ENCODE assay signal across 8 mouse cellular contexts in the genomic region with DNA sequence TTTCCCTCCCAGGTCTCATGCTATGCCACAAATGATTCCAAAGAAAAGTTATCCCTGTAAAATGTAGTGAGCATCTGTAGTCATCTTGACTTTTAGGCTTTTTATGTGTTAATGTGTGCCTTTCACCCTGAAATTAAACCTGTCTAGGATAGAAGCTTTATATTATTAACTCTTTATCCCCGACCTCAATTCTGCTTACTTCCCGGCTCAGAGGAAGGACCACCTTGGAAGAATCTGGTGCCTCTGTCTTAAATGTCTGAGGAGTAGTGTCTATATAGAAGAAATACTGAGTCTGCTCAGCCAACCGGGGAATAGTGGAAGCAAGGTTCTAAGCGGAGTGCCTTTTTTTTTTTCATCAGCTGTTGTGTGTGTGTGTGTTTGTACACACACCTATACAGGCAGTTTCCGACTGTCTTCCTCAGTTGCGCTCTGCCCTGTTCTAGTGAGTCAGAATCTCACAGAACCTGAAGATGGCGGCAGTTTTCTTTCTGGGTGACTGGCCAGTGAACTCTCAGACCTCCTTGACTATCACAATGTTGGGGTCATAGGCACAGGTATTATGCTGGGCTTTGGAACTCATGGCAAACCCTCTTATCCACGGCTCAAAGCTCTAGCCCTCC. TPM values are rescaled to one million over a fixed set of nuclear protein-coding genes. Genes with fewer than 3 reads are reported as not detected.
DNase-seq lines count a peak whose midpoint lies in the region; ATAC-seq and TF ChIP-seq lines count a peak whose summit lies in the region.

No protein-coding gene starts in this region.

- TF ChIP-seq POLR2A in small intestine, adult 2 months (IDR thresholded peaks at IDR 0.05; ENCODE audit: low read depth, low read length), result no peak

- 30% methylated on average over 8 of the region's 8 CpGs for WGBS in lung, embryonic 14.5 days
- 43% methylated on average over 8 of the region's 8 CpGs for WGBS in embryonic facial prominence, embryonic 12.5 days
- 46% methylated on average over 8 of the region's 8 CpGs for WGBS in limb, embryonic 12.5 days
- 59% methylated on average over 8 of the region's 8 CpGs for WGBS in small intestine, adult 2 months

- H3K4me1 ChIP-seq in lung, embryonic 14.5 days (ENCODE audit: insufficient read depth), result peaks cover 4% of the 10 kb centered on the region; the same call in 1 of the 2 replicates
- H3K4me1 ChIP-seq in embryonic facial prominence, embryonic 12.5 days, result peaks cover 18% of the 10 kb centered on the region
- H3K4me1 ChIP-seq in limb, embryonic 12.5 days (replicated peaks), result peaks cover 17% of the 10 kb centered on the region
- peaks cover 3% of the 10 kb centered on the region; the same call in 1 of the 2 replicates for H3K4me1 ChIP-seq in small intestine, adult 2 months (ENCODE audit: control insufficient read depth, insufficient read depth, insufficient read length, low read length)

- peak overlapping the region; percentile 86 for H3K4me2 ChIP-seq in lung, embryonic 14.5 days
- peak overlapping the region; percentile 91 for H3K4me2 ChIP-seq in embryonic facial prominence, embryonic 12.5 days (replicated peaks)
- H3K4me2 ChIP-seq in limb, embryonic 12.5 days, result peak overlapping the region; percentile 86

- peaks cover 4% of the 10 kb centered on the region; the same call in 1 of the 2 replicates for H3K36me3 ChIP-seq in lung, embryonic 14.5 days (ENCODE audit: insufficient read depth)
- H3K36me3 ChIP-seq in embryonic facial prominence, embryonic 12.5 days, result 0 out of 2 replicates have a peak, but pooled peaks cover 4% of the 10 kb centered on the region
- H3K36me3 ChIP-seq in limb, embryonic 12.5 days, result peaks cover 6% of the 10 kb centered on the region; the same call in 1 of the 2 replicates
- H3K36me3 ChIP-seq in small intestine, adult 2 months (ENCODE audit: control insufficient read depth, insufficient read depth, low read length), result no peaks in the 10 kb centered on the region

- peak overlapping the region; percentile 82 for H3K9ac ChIP-seq in lung, embryonic 14.5 days
- peak overlapping the region; percentile 90 for H3K9ac ChIP-seq in embryonic facial prominence, embryonic 12.5 days
- peak overlapping the region; percentile 86 for H3K9ac ChIP-seq in limb, embryonic 12.5 days (replicated peaks)

- ATAC-seq in lung, embryonic 14.5 days (ENCODE audit: insufficient read depth), result no peak
- no peak for ATAC-seq in embryonic facial prominence, embryonic 12.5 days (ENCODE audit: insufficient number of reproducible peaks, insufficient read depth, low FRiP score, low TSS enrichment)
- no peak for ATAC-seq in limb, embryonic 12.5 days (ENCODE audit: insufficient number of reproducible peaks, insufficient read depth, low FRiP score, low TSS enrichment, low read depth)
- no peak for ATAC-seq in granulocyte monocyte progenitor cell, adult 5-6 weeks (replicated peaks; ENCODE audit: poor library complexity, severe bottlenecking)
- no peak for ATAC-seq in erythroid progenitor cell, adult 5-6 weeks (replicated peaks; ENCODE audit: low FRiP score, poor library complexity, severe bottlenecking)

- H3K27me3 ChIP-seq in lung, embryonic 14.5 days (ENCODE audit: insufficient read depth, low read length), result no peaks in the 10 kb centered on the region
- no peaks in the 10 kb centered on the region for H3K27me3 ChIP-seq in embryonic facial prominence, embryonic 12.5 days
- H3K27me3 ChIP-seq in limb, embryonic 12.5 days, result no peaks in the 10 kb centered on the region
- H3K27me3 ChIP-seq in small intestine, adult 2 months (ENCODE audit: control insufficient read depth, insufficient read depth, low read length), result no peaks in the 10 kb centered on the region

- peak overlapping the region; percentile 83 for H3K4me3 ChIP-seq in lung, embryonic 14.5 days (ENCODE audit: low read depth, low read length)
- peak overlapping the region; percentile 86 for H3K4me3 ChIP-seq in embryonic facial prominence, embryonic 12.5 days
- H3K4me3 ChIP-seq in limb, embryonic 12.5 days (replicated peaks), result peak overlapping the region; percentile 78
- peak overlapping the region; percentile 85 for H3K4me3 ChIP-seq in small intestine, adult 2 months (ENCODE audit: low read depth, low read length)

- H3K27ac ChIP-seq in lung, embryonic 14.5 days (ENCODE audit: low read depth), result 0 out of 2 replicates have a peak overlapping the region, but pooled peaks have one; percentile 89
- H3K27ac ChIP-seq in embryonic facial prominence, embryonic 12.5 days, result no peak overlapping the region
- peak overlapping the region; percentile 91; the same call in 1 of the 2 replicates for H3K27ac ChIP-seq in limb, embryonic 12.5 days
- no peak overlapping the region for H3K27ac ChIP-seq in small intestine, adult 2 months (ENCODE audit: insufficient read depth, low read depth, low read length)

- no peak for TF ChIP-seq CTCF in lung, embryonic 14.5 days (IDR thresholded peaks at IDR 0.05; ENCODE audit: low read depth)
- no peak for TF ChIP-seq CTCF in small intestine, adult 2 months (IDR thresholded peaks at IDR 0.05; ENCODE audit: extremely low read depth, insufficient read length, insufficient replicate concordance, low read depth, low read length)

- DNase-seq in lung, embryonic 14.5 days, result peak; percentile 16
- no peak for DNase-seq in lung, adult 18-20 months
- DNase-seq in adrenal gland, adult 2 months, result no peak

- H3K9me3 ChIP-seq in lung, embryonic 14.5 days (ENCODE audit: low read depth, low read length), result no peaks in the 10 kb centered on the region
- H3K9me3 ChIP-seq in embryonic facial prominence, embryonic 12.5 days, result no peaks in the 10 kb centered on the region
- no peaks in the 10 kb centered on the region for H3K9me3 ChIP-seq in limb, embryonic 12.5 days

RNA-seq across cellular contexts. Expression of gene Tdp1, which starts 1.1 kb away (rescaled TPM):
- polyA plus RNA-seq in lung, embryonic 14.5 days (2014; fragmentation: Nextera tagmentation; extraction: Ambion mirVana), result 74.8 and 82.9 TPM in 2 replicates
- 71.5 and 76.6 TPM in 2 replicates for polyA plus RNA-seq in embryonic facial prominence, embryonic 12.5 days (2016; fragmentation: Nextera tagmentation; extraction: Ambion mirVana)
- 61.9 and 65.7 TPM in 2 replicates for polyA plus RNA-seq in limb, embryonic 12.5 days (2016; fragmentation: Nextera tagmentation; extraction: Ambion mirVana)
- polyA plus RNA-seq in small intestine, adult 2 months (2012; rRNA removed), result 3.2 and 5.4 TPM in 2 replicates
- 10 to 100 TPM; 13.1 to 16.7 TPM for total RNA-seq in adrenal gland, adult 2 months (2021)
- 4.8 and 5.1 TPM in 2 replicates for polyA plus RNA-seq in adrenal gland, adult 2 months (2012; rRNA removed)
- total RNA-seq in granulocyte monocyte progenitor cell, adult 5-6 weeks (2014; fragmentation: Nextera tagmentation), result 38.1 and 41.9 TPM in 2 replicates
- total RNA-seq in granulocyte monocyte progenitor cell, adult 5-6 weeks (2017), result 19.0 and 22.6 TPM in 2 replicates
- total RNA-seq in erythroid progenitor cell, adult 5-6 weeks (2015; ENCODE audit: low replicate concordance), result 28.5 and 28.9 TPM in 2 replicates
- 11.3 and 11.8 TPM in 2 replicates for total RNA-seq in erythroid progenitor cell, adult 5-6 weeks (2017; ENCODE audit: low replicate concordance)

RNA-seq across cellular contexts. Expression of gene Efcab11, which starts 1.2 kb away (rescaled TPM):
- polyA plus RNA-seq in lung, embryonic 14.5 days (2014; fragmentation: Nextera tagmentation; extraction: Ambion mirVana), result 22.1 and 22.8 TPM in 2 replicates
- polyA plus RNA-seq in embryonic facial prominence, embryonic 12.5 days (2016; fragmentation: Nextera tagmentation; extraction: Ambion mirVana), result 17.6 and 18.6 TPM in 2 replicates
- 18.5 and 22.9 TPM in 2 replicates for polyA plus RNA-seq in limb, embryonic 12.5 days (2016; fragmentation: Nextera tagmentation; extraction: Ambion mirVana)
- polyA plus RNA-seq in small intestine, adult 2 months (2012; rRNA removed), result 0.17 and 0.20 TPM in 2 replicates
- total RNA-seq in adrenal gland, adult 2 months (2021), result 1 to 10 TPM in 1 of 2 experiments, under 1 TPM in 1; 0.86 to 1.3 TPM
- 0.06 and 0.17 TPM in 2 replicates for polyA plus RNA-seq in adrenal gland, adult 2 months (2012; rRNA removed)
- 3.5 and 5.3 TPM in 2 replicates for total RNA-seq in granulocyte monocyte progenitor cell, adult 5-6 weeks (2014; fragmentation: Nextera tagmentation)
- total RNA-seq in granulocyte monocyte progenitor cell, adult 5-6 weeks (2017), result 5.9 and 9.3 TPM in 2 replicates
- 21.8 and 42.5 TPM in 2 replicates for total RNA-seq in erythroid progenitor cell, adult 5-6 weeks (2015; ENCODE audit: low replicate concordance)
- total RNA-seq in erythroid progenitor cell, adult 5-6 weeks (2017; ENCODE audit: low replicate concordance), result 24.9 and 46.2 TPM in 2 replicates

Comparison
In these comparisons a context has a peak if more than half of its experiments do, and no peak if none do; other contexts are left out.
1. H3K27ac ChIP-seq: peak in lung, embryonic 14.5 days (single experiment) and limb, embryonic 12.5 days (single experiment); none in embryonic facial prominence, embryonic 12.5 days (single experiment) and small intestine, adult 2 months (single experiment).
2. RNA of gene Efcab11, which starts 1.2 kb away (polyA plus RNA-seq): 18.5 to 22.9 TPM in limb, embryonic 12.5 days, 22.1 to 22.8 TPM in lung, embryonic 14.5 days and 17.6 to 18.6 TPM in embryonic facial prominence, embryonic 12.5 days; 0.17 to 0.20 TPM in small intestine, adult 2 months and 0.06 to 0.17 TPM in adrenal gland, adult 2 months; every median in the first group is over 10 times any median in the second.
3. Peak in every context shown above with its lines, with median percentiles within 50 percentile points of each other: H3K4me2 ChIP-seq, H3K4me3 ChIP-seq and H3K9ac ChIP-seq.